Mouse (Mus musculus): ENCODE results near the gene Dek. TPM values are rescaled to one million over a fixed set of nuclear protein-coding genes. Genes with fewer than 3 reads are reported as not detected.

The Dek gene
- polyA plus RNA-seq, 1 experiment from 2014 or later: 286 TPM

- no peak overlapping the region for H3K4me2 ChIP-seq
- no peaks in the 10 kb centered on the region for H3K27me3 ChIP-seq
- H3K4me1 ChIP-seq: no peaks in the 10 kb centered on the region
- no peaks in the 10 kb centered on the region for H3K9me3 ChIP-seq (replicated peaks)
- WGBS: 91% methylated on average over 8 of the region's 8 CpGs
- H3K4me3 ChIP-seq (replicated peaks): no peak overlapping the region
- ATAC-seq (replicated peaks; ENCODE audit: low FRiP score): no peak
- no peaks in the 10 kb centered on the region for H3K36me3 ChIP-seq
- no peak overlapping the region for H3K9ac ChIP-seq
- H3K27ac ChIP-seq: no peak overlapping the region
Measured at GRCm38 (mm10) chr13:47133058-47133457, 27.1 kb upstream of the Dek start.

- H3K27ac ChIP-seq: no peak overlapping the region
- WGBS: 75% methylated on average over 4 of the region's 4 CpGs
- no peak for ATAC-seq (replicated peaks; ENCODE audit: low FRiP score)
- H3K9ac ChIP-seq: no peak overlapping the region
- no peaks in the 10 kb centered on the region for H3K36me3 ChIP-seq
- H3K9me3 ChIP-seq (replicated peaks): no peaks in the 10 kb centered on the region
- peaks cover 8% of the 10 kb centered on the region for H3K4me1 ChIP-seq
- no peak overlapping the region for H3K4me2 ChIP-seq
- no peak overlapping the region for H3K4me3 ChIP-seq (replicated peaks)
- H3K27me3 ChIP-seq: no peaks in the 10 kb centered on the region
Measured at GRCm38 (mm10) chr13:47129090-47129489, 23.1 kb upstream of the Dek start.

- Histone ChIP-seq H3K9ac (no peak overlapping the region), H3K36me3 (no peaks in the 10 kb centered on the region), H3K27ac (no peak overlapping the region), H3K4me2 (no peak overlapping the region), H3K9me3 (replicated peaks) (no peaks in the 10 kb centered on the region), H3K4me1 (peaks cover 29% of the 10 kb centered on the region), H3K27me3 (peaks cover 15% of the 10 kb centered on the region), H3K4me3 (replicated peaks) (no peak overlapping the region)
- 42% methylated on average over 5 of the region's 5 CpGs for WGBS
- peak; percentile 54; the same call in 1 of the 2 replicates for ATAC-seq (replicated peaks; ENCODE audit: low FRiP score)
Measured at GRCm38 (mm10) chr13:47125595-47125994, 19.6 kb upstream of the Dek start.

GRCm38 (mm10) chr13:47124986-47125385 lies 19.0 kb upstream of the Dek start:
- Histone ChIP-seq H3K4me1 (peaks cover 29% of the 10 kb centered on the region), H3K4me3 (replicated peaks) (no peak overlapping the region), H3K27me3 (peaks cover 15% of the 10 kb centered on the region), H3K4me2 (no peak overlapping the region), H3K27ac (no peak overlapping the region), H3K36me3 (no peaks in the 10 kb centered on the region), H3K9me3 (replicated peaks) (no peaks in the 10 kb centered on the region), H3K9ac (no peak overlapping the region)
- 71% methylated on average over 6 of the region's 6 CpGs for WGBS
- no peak for ATAC-seq (replicated peaks; ENCODE audit: low FRiP score)

GRCm38 (mm10) chr13:47124449-47124848 lies 18.4 kb upstream of the Dek start:
- Histone ChIP-seq H3K9me3 (replicated peaks) (no peaks in the 10 kb centered on the region), H3K4me3 (replicated peaks) (no peak overlapping the region), H3K4me2 (no peak overlapping the region), H3K27me3 (peaks cover 15% of the 10 kb centered on the region), H3K4me1 (peaks cover 29% of the 10 kb centered on the region), H3K27ac (no peak overlapping the region), H3K36me3 (no peaks in the 10 kb centered on the region), H3K9ac (no peak overlapping the region)
- 0 out of 2 replicates have a peak, but pooled peaks have one; percentile 26 for ATAC-seq (replicated peaks; ENCODE audit: low FRiP score)
- WGBS: 38% methylated on average over 3 of the region's 3 CpGs

GRCm38 (mm10) chr13:47122537-47123430 lies 16.8 kb upstream of the Dek start, which contains the start of gene Rnf144b:
Rnf144b (plus strand) TSS chr13:47122656.
- Histone ChIP-seq H3K9me3 (replicated peaks) (no peaks in the 10 kb centered on the region), H3K9ac (peak within 1 kb of the TSS; percentile 55), H3K27ac (0 out of 2 replicates have a peak within 1 kb of the TSS, but pooled peaks have one; percentile 4), H3K4me2 (peak within 1 kb of the TSS; percentile 99), H3K4me1 (peaks cover 29% of the 10 kb centered on the region), H3K27me3 (peaks cover 15% of the 10 kb centered on the region), H3K4me3 (replicated peaks) (peak within 1 kb of the TSS; percentile 58), H3K36me3 (no peaks in the 10 kb centered on the region)
- peak; percentile 55; the same call in 1 of the 2 replicates for ATAC-seq (replicated peaks; ENCODE audit: low FRiP score)
- WGBS: under 1% methylated on average over 55 of the region's 55 CpGs

GRCm38 (mm10) chr13:47121333-47121889 lies 15.4 kb upstream of the Dek start:
- no peak overlapping the region for H3K9ac ChIP-seq
- no peaks in the 10 kb centered on the region for H3K9me3 ChIP-seq (replicated peaks)
- WGBS: 40% methylated on average over 12 of the region's 12 CpGs
- H3K4me3 ChIP-seq (replicated peaks): no peak overlapping the region
- peak overlapping the region; percentile 99; the same call in 1 of the 2 replicates for H3K4me2 ChIP-seq
- ATAC-seq (replicated peaks; ENCODE audit: low FRiP score): no peak
- peaks cover 15% of the 10 kb centered on the region for H3K27me3 ChIP-seq
- H3K36me3 ChIP-seq: no peaks in the 10 kb centered on the region
- H3K4me1 ChIP-seq: peaks cover 29% of the 10 kb centered on the region
- H3K27ac ChIP-seq: no peak overlapping the region

- Histone ChIP-seq H3K36me3 (no peaks in the 10 kb centered on the region), H3K9ac (no peak overlapping the region), H3K4me2 (no peak overlapping the region), H3K4me1 (no peaks in the 10 kb centered on the region), H3K27me3 (no peaks in the 10 kb centered on the region), H3K4me3 (replicated peaks) (no peak overlapping the region), H3K27ac (no peak overlapping the region), H3K9me3 (replicated peaks) (no peaks in the 10 kb centered on the region)
- ATAC-seq (replicated peaks; ENCODE audit: low FRiP score): no peak
- 86% methylated on average over 3 of the region's 3 CpGs for WGBS
Measured at GRCm38 (mm10) chr13:47116000-47116399, 10.0 kb upstream of the Dek start.

GRCm38 (mm10) chr13:47112924-47113323 lies 6.9 kb upstream of the Dek start:
- no peak overlapping the region for H3K4me3 ChIP-seq (replicated peaks)
- no peak overlapping the region for H3K4me2 ChIP-seq
- no peaks in the 10 kb centered on the region for H3K9me3 ChIP-seq (replicated peaks)
- no peak overlapping the region for H3K27ac ChIP-seq
- ATAC-seq (replicated peaks; ENCODE audit: low FRiP score): no peak
- no peaks in the 10 kb centered on the region for H3K4me1 ChIP-seq
- no peaks in the 10 kb centered on the region for H3K27me3 ChIP-seq
- no peaks in the 10 kb centered on the region for H3K36me3 ChIP-seq
- no peak overlapping the region for H3K9ac ChIP-seq
- WGBS: 68% methylated on average over 3 of the region's 3 CpGs

GRCm38 (mm10) chr13:47112056-47112455 lies 6.1 kb upstream of the Dek start:
- 83% methylated on average over 3 of the region's 3 CpGs for WGBS
- Histone ChIP-seq H3K9me3 (replicated peaks) (no peaks in the 10 kb centered on the region), H3K4me3 (replicated peaks) (no peak overlapping the region), H3K9ac (no peak overlapping the region), H3K4me1 (peaks cover 3% of the 10 kb centered on the region), H3K4me2 (no peak overlapping the region), H3K27me3 (no peaks in the 10 kb centered on the region), H3K36me3 (no peaks in the 10 kb centered on the region), H3K27ac (no peak overlapping the region)
- no peak for ATAC-seq (replicated peaks; ENCODE audit: low FRiP score)

GRCm38 (mm10) chr13:47111185-47111584 lies 5.2 kb upstream of the Dek start:
- ATAC-seq (replicated peaks; ENCODE audit: low FRiP score): no peak
- H3K9me3 ChIP-seq (replicated peaks): no peaks in the 10 kb centered on the region
- WGBS: 85% methylated on average over 3 of the region's 3 CpGs
- no peak overlapping the region for H3K4me3 ChIP-seq (replicated peaks)
- H3K27me3 ChIP-seq: no peaks in the 10 kb centered on the region
- no peak overlapping the region for H3K9ac ChIP-seq
- no peak overlapping the region for H3K27ac ChIP-seq
- peaks cover 6% of the 10 kb centered on the region for H3K4me1 ChIP-seq
- H3K36me3 ChIP-seq: no peaks in the 10 kb centered on the region
- no peak overlapping the region for H3K4me2 ChIP-seq

GRCm38 (mm10) chr13:47109239-47109638 lies 3.2 kb upstream of the Dek start:
- no peak for ATAC-seq (replicated peaks; ENCODE audit: low FRiP score)
- WGBS: 62% methylated on average over 2 of the region's 2 CpGs
- no peak overlapping the region for H3K4me3 ChIP-seq (replicated peaks)

More at GRCm38 (mm10) chr13:47109239-47109638, 3.2 kb upstream of the Dek start:
- Histone ChIP-seq H3K9ac (no peak overlapping the region), H3K4me2 (no peak overlapping the region), H3K27me3 (no peaks in the 10 kb centered on the region), H3K27ac (no peak overlapping the region), H3K9me3 (replicated peaks) (no peaks in the 10 kb centered on the region), H3K4me1 (peaks cover 11% of the 10 kb centered on the region), H3K36me3 (no peaks in the 10 kb centered on the region)
